Mouse (Mus musculus): ENCODE measurements around the gene Zfp534. TPM values are rescaled to one million over a fixed set of nuclear protein-coding genes. Genes with fewer than 3 reads are reported as not detected.
"Not testable (repeated sequence)": the region's sequence is repeated elsewhere in the genome, so short reads cannot be mapped to it uniquely, and the experiment has no call there.

Zfp534 gene
- not detected in 2 replicates for polyA plus RNA-seq (2014; fragmentation: Nextera tagmentation; extraction: Ambion mirVana)

GRCm38 (mm10) chr4:147702453-147702852, at the start of gene Zfp534:
Gene Zfp534, minus strand, starts transcription at chr4:147702553.
- not testable (repeated sequence) for H3K4me1 ChIP-seq (ENCODE audit: control insufficient read depth, insufficient read depth, low read length); H3K36me3 ChIP-seq (ENCODE audit: control insufficient read depth, insufficient read depth, low read length); H3K4me2 ChIP-seq (replicated peaks; ENCODE audit: low read depth, low read length); H3K27ac ChIP-seq (ENCODE audit: low read depth, low read length); H3K9ac ChIP-seq (ENCODE audit: low read depth, low read length); H3K9me3 ChIP-seq (ENCODE audit: control insufficient read depth, low read length); ATAC-seq (ENCODE audit: low FRiP score, low TSS enrichment); H3K27me3 ChIP-seq (ENCODE audit: control insufficient read depth, insufficient read depth, low read length); H3K4me3 ChIP-seq (ENCODE audit: low read length)
- WGBS, result 92% methylated on average over 1 of the region's 3 CpGs

- H3K9me3 ChIP-seq (ENCODE audit: control insufficient read depth, low read length); H3K4me2 ChIP-seq (replicated peaks; ENCODE audit: low read depth, low read length); H3K36me3 ChIP-seq (ENCODE audit: control insufficient read depth, insufficient read depth, low read length); H3K27me3 ChIP-seq (ENCODE audit: control insufficient read depth, insufficient read depth, low read length); H3K9ac ChIP-seq (ENCODE audit: low read depth, low read length); H3K27ac ChIP-seq (ENCODE audit: low read depth, low read length); ATAC-seq (ENCODE audit: low FRiP score, low TSS enrichment); H3K4me3 ChIP-seq (ENCODE audit: low read length); H3K4me1 ChIP-seq (ENCODE audit: control insufficient read depth, insufficient read depth, low read length): not testable (repeated sequence)
- WGBS, result 97% methylated on average over 14 of the region's 15 CpGs
These were observed 43.9 kb upstream of the Zfp534 start for GRCm38 (mm10) chr4:147746255-147746654.

DNA sequence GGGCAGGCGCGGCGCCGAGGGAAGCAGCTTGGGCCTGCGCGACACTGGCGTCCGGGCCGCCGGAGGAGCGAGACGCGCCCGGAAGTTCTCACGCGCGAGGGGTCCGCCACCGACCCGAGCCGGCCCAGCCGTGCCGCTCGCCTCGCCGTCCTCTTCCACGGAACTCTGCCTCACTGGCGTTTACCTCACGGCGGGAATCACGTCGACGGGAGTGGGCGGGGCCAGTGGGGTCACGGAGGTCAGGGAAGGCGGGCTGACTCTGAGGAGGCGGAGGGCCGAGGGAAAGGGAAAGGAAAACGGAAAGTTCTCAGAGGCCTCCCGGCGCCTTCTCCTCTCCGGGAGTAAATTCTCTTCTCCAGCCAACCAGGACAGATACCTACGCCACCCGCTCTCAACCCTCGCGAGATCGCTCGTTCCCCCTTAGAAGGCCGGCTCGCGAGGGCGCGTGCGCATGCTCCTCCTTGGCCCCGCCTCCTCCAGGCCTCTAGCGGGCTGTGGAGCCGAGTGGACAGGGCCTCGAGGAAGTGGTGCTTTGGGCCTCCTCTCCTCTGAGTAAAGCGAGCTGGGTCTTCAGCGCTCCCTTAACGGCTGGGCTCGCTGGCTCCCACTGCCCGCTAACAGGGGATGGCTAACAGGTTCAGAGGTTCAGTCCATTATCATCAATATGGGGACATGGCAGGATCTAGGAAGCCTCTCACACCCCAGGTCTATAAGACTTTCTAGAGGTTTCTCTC, 36.5 kb upstream of the Zfp534 start:
- H3K27me3 ChIP-seq (ENCODE audit: control insufficient read depth, insufficient read depth, low read length); H3K9ac ChIP-seq (ENCODE audit: low read depth, low read length); H3K9me3 ChIP-seq (ENCODE audit: control insufficient read depth, low read length); H3K36me3 ChIP-seq (ENCODE audit: control insufficient read depth, insufficient read depth, low read length); H3K27ac ChIP-seq (ENCODE audit: low read depth, low read length); H3K4me1 ChIP-seq (ENCODE audit: control insufficient read depth, insufficient read depth, low read length): not testable (repeated sequence)
- Histone ChIP-seq H3K4me2 (replicated peaks; ENCODE audit: low read depth, low read length) (peak overlapping the region; percentile 45), H3K4me3 (ENCODE audit: low read length) (peak overlapping the region; percentile 32)
- 32% methylated on average over 54 of the region's 63 CpGs for WGBS
- 0 out of 2 replicates have a peak, but pooled peaks have one; percentile 52 for ATAC-seq (ENCODE audit: low FRiP score, low TSS enrichment)

GRCm38 (mm10) chr4:147655245-147655644, 47.1 kb downstream of the Zfp534 start:
- not testable (repeated sequence) for H3K4me1 ChIP-seq (ENCODE audit: control insufficient read depth, insufficient read depth, low read length); H3K4me3 ChIP-seq (ENCODE audit: low read length); ATAC-seq (ENCODE audit: low FRiP score, low TSS enrichment); H3K4me2 ChIP-seq (replicated peaks; ENCODE audit: low read depth, low read length); H3K27me3 ChIP-seq (ENCODE audit: control insufficient read depth, insufficient read depth, low read length); H3K9me3 ChIP-seq (ENCODE audit: control insufficient read depth, low read length); H3K36me3 ChIP-seq (ENCODE audit: control insufficient read depth, insufficient read depth, low read length); H3K27ac ChIP-seq (ENCODE audit: low read depth, low read length); H3K9ac ChIP-seq (ENCODE audit: low read depth, low read length)
- WGBS, result 91% methylated on average over 4 of the region's 5 CpGs

GRCm38 (mm10) chr4:147647407-147647806, 54.9 kb downstream of the Zfp534 start:
- not testable (repeated sequence) for ATAC-seq (ENCODE audit: low FRiP score, low TSS enrichment); H3K9me3 ChIP-seq (ENCODE audit: control insufficient read depth, low read length)
- no CpG with 5 or more reads among the region's 3 CpGs for WGBS

DNA sequence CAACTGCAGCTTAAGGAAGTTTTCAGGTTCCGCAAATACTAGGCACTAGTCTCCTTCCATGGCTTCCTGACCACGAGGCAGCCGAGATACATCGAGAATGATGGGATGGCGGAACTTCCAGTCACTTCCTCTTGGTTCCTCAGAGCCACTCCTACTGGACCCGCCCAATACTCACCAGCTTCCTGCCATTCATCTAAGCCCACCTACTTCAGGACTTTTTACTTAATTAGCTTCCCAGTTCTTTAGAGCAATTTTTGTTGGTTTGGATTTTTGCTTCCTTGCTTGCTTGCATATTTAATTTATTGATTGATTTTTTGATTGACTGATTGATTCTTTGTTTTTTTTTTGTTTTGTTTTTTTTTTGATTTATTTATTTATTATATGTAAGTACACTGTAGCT, 59.9 kb downstream of the Zfp534 start, which contains the start of gene Zfp979:
Zfp979 (minus strand) TSS at position 101 of the 400 bp plus-strand sequence.
- H3K4me2 ChIP-seq (replicated peaks; ENCODE audit: low read depth, low read length); H3K27me3 ChIP-seq (ENCODE audit: control insufficient read depth, insufficient read depth, low read length); H3K27ac ChIP-seq (ENCODE audit: low read depth, low read length); ATAC-seq (ENCODE audit: low FRiP score, low TSS enrichment); H3K9me3 ChIP-seq (ENCODE audit: control insufficient read depth, low read length); H3K36me3 ChIP-seq (ENCODE audit: control insufficient read depth, insufficient read depth, low read length); H3K9ac ChIP-seq (ENCODE audit: low read depth, low read length); H3K4me1 ChIP-seq (ENCODE audit: control insufficient read depth, insufficient read depth, low read length); H3K4me3 ChIP-seq (ENCODE audit: low read length): not testable (repeated sequence)
- no CpG with 5 or more reads among the region's 6 CpGs for WGBS

More at GRCm38 (mm10) chr4:147647407-147647806, 54.9 kb downstream of the Zfp534 start:
- H3K4me1 ChIP-seq (ENCODE audit: control insufficient read depth, insufficient read depth, low read length); H3K27ac ChIP-seq (ENCODE audit: low read depth, low read length); H3K4me3 ChIP-seq (ENCODE audit: low read length); H3K9ac ChIP-seq (ENCODE audit: low read depth, low read length); H3K27me3 ChIP-seq (ENCODE audit: control insufficient read depth, insufficient read depth, low read length); H3K36me3 ChIP-seq (ENCODE audit: control insufficient read depth, insufficient read depth, low read length); H3K4me2 ChIP-seq (replicated peaks; ENCODE audit: low read depth, low read length): not testable (repeated sequence)

DNA sequence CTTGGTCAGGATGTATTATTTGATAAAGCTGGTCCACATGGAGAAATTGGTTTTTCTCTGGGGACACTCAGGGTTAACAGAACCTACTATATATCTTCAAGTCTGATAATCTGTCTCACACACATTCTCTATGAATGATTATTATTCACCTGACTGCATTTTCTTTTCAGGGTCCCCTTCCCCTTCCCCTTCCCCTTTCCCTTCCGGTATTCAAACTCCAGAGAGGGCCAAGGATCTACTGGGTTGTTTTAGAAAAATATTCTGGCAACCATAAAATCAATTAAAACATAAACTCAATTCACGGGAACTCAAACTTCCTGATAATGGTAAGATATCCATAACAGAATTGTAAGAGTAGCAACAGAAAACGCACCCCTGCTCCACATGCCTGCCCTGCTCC, 60.4 kb downstream of the Zfp534 start:
- 47% methylated on average over 2 of the region's 3 CpGs for WGBS
- not testable (repeated sequence) for H3K27me3 ChIP-seq (ENCODE audit: control insufficient read depth, insufficient read depth, low read length); H3K4me1 ChIP-seq (ENCODE audit: control insufficient read depth, insufficient read depth, low read length); ATAC-seq (ENCODE audit: low FRiP score, low TSS enrichment); H3K9me3 ChIP-seq (ENCODE audit: control insufficient read depth, low read length); H3K4me2 ChIP-seq (replicated peaks; ENCODE audit: low read depth, low read length); H3K36me3 ChIP-seq (ENCODE audit: control insufficient read depth, insufficient read depth, low read length); H3K4me3 ChIP-seq (ENCODE audit: low read length); H3K27ac ChIP-seq (ENCODE audit: low read depth, low read length); H3K9ac ChIP-seq (ENCODE audit: low read depth, low read length)

- not testable (repeated sequence) for H3K27me3 ChIP-seq (ENCODE audit: control insufficient read depth, insufficient read depth, low read length); H3K27ac ChIP-seq (ENCODE audit: low read depth, low read length); H3K9ac ChIP-seq (ENCODE audit: low read depth, low read length); H3K4me2 ChIP-seq (replicated peaks; ENCODE audit: low read depth, low read length); H3K4me3 ChIP-seq (ENCODE audit: low read length); H3K9me3 ChIP-seq (ENCODE audit: control insufficient read depth, low read length); H3K36me3 ChIP-seq (ENCODE audit: control insufficient read depth, insufficient read depth, low read length); H3K4me1 ChIP-seq (ENCODE audit: control insufficient read depth, insufficient read depth, low read length)
- ATAC-seq (ENCODE audit: low FRiP score, low TSS enrichment), result peak; percentile 64
- no CpG with 5 or more reads among the region's 2 CpGs for WGBS
These were observed 68.5 kb downstream of the Zfp534 start for GRCm38 (mm10) chr4:147633818-147634262.

Data from kidney, embryonic 14.5 days (tissue).